Mouse (Mus musculus): ENCODE results near the gene Rpl27a. TPM values are rescaled to one million over a fixed set of nuclear protein-coding genes. Genes with fewer than 3 reads are reported as not detected.
A peak's percentile ranks its signal among the peaks of the same experiment; 100 is the strongest.

The Rpl27a gene
- 73.6 and 75.9 TPM in 2 replicates for polyA plus RNA-seq (2015; fragmentation: Nextera tagmentation; extraction: Ambion mirVana)

- Histone ChIP-seq H3K27me3 (ENCODE audit: control insufficient read depth, insufficient read depth, low read depth, low read length) (no peaks in the 10 kb centered on the region), H3K9ac (ENCODE audit: low read depth, low read length) (peak within 1 kb of the TSS; percentile 99), H3K27ac (ENCODE audit: low read length) (peak within 1 kb of the TSS; percentile 95), H3K4me3 (ENCODE audit: low read depth, low read length) (peak within 1 kb of the TSS; percentile 87), H3K4me2 (ENCODE audit: low read length) (peak within 1 kb of the TSS; percentile 94), H3K9me3 (replicated peaks; ENCODE audit: control insufficient read depth, low read length, poor library complexity, severe bottlenecking) (no peaks in the 10 kb centered on the region), H3K4me1 (ENCODE audit: control insufficient read depth, insufficient read depth, low read length) (peaks cover 22% of the 10 kb centered on the region), H3K36me3 (ENCODE audit: control insufficient read depth, insufficient read depth, low read length) (peaks cover 15% of the 10 kb centered on the region)
- under 1% methylated on average over 64 of the region's 72 CpGs for WGBS
- peak; percentile 96 for ATAC-seq
These were observed at the start of gene Rpl27a for GRCm38 (mm10) chr7:109518838-109519696. TSS of gene Rpl27a (plus strand) at chr7:109519147.

GRCm38 (mm10) chr7:109470700-109471099 lies 48.2 kb upstream of the Rpl27a start:
- Histone ChIP-seq H3K4me2 (ENCODE audit: low read length) (no peak overlapping the region), H3K36me3 (ENCODE audit: control insufficient read depth, insufficient read depth, low read length) (no peaks in the 10 kb centered on the region; the same call in 1 of the 2 replicates), H3K4me1 (ENCODE audit: control insufficient read depth, insufficient read depth, low read length) (peaks cover 4% of the 10 kb centered on the region), H3K4me3 (ENCODE audit: low read depth, low read length) (no peak overlapping the region), H3K27me3 (ENCODE audit: control insufficient read depth, insufficient read depth, low read depth, low read length) (no peaks in the 10 kb centered on the region), H3K9ac (ENCODE audit: low read depth, low read length) (no peak overlapping the region), H3K27ac (ENCODE audit: low read length) (no peak overlapping the region), H3K9me3 (replicated peaks; ENCODE audit: control insufficient read depth, low read length, poor library complexity, severe bottlenecking) (no peaks in the 10 kb centered on the region)
- WGBS, result 74% methylated on average over 4 of the region's 4 CpGs
- no peak for ATAC-seq

- ATAC-seq, result no peak
- Histone ChIP-seq H3K9ac (ENCODE audit: low read depth, low read length) (no peak overlapping the region), H3K4me3 (ENCODE audit: low read depth, low read length) (no peak overlapping the region), H3K27ac (ENCODE audit: low read length) (no peak overlapping the region), H3K9me3 (replicated peaks; ENCODE audit: control insufficient read depth, low read length, poor library complexity, severe bottlenecking) (no peaks in the 10 kb centered on the region), H3K4me1 (ENCODE audit: control insufficient read depth, insufficient read depth, low read length) (no peaks in the 10 kb centered on the region), H3K36me3 (ENCODE audit: control insufficient read depth, insufficient read depth, low read length) (no peaks in the 10 kb centered on the region; the same call in 1 of the 2 replicates), H3K4me2 (ENCODE audit: low read length) (no peak overlapping the region), H3K27me3 (ENCODE audit: control insufficient read depth, insufficient read depth, low read depth, low read length) (no peaks in the 10 kb centered on the region)
- WGBS, result 95% methylated on average over 3 of the region's 3 CpGs
These were observed 41.0 kb upstream of the Rpl27a start for GRCm38 (mm10) chr7:109477926-109478325.

GRCm38 (mm10) chr7:109480765-109481197 lies 38.2 kb upstream of the Rpl27a start:
- H3K4me3 ChIP-seq (ENCODE audit: low read depth, low read length), result no peak overlapping the region
- no peak for ATAC-seq
- no peaks in the 10 kb centered on the region for H3K9me3 ChIP-seq (replicated peaks; ENCODE audit: control insufficient read depth, low read length, poor library complexity, severe bottlenecking)
- no peak overlapping the region for H3K27ac ChIP-seq (ENCODE audit: low read length)
- WGBS, result 20% methylated on average over 7 of the region's 7 CpGs
- no peaks in the 10 kb centered on the region for H3K36me3 ChIP-seq (ENCODE audit: control insufficient read depth, insufficient read depth, low read length)
- no peaks in the 10 kb centered on the region for H3K27me3 ChIP-seq (ENCODE audit: control insufficient read depth, insufficient read depth, low read depth, low read length)
- H3K4me1 ChIP-seq (ENCODE audit: control insufficient read depth, insufficient read depth, low read length), result no peaks in the 10 kb centered on the region
- H3K4me2 ChIP-seq (ENCODE audit: low read length), result peak overlapping the region; percentile 18; the same call in 1 of the 2 replicates
- H3K9ac ChIP-seq (ENCODE audit: low read depth, low read length), result no peak overlapping the region

GRCm38 (mm10) chr7:109484221-109484620 lies 34.7 kb upstream of the Rpl27a start:
- WGBS, result 63% methylated on average over 5 of the region's 5 CpGs
- H3K9ac ChIP-seq (ENCODE audit: low read depth, low read length), result no peak overlapping the region
- no peaks in the 10 kb centered on the region for H3K27me3 ChIP-seq (ENCODE audit: control insufficient read depth, insufficient read depth, low read depth, low read length)
- H3K4me2 ChIP-seq (ENCODE audit: low read length), result no peak overlapping the region
- no peaks in the 10 kb centered on the region for H3K4me1 ChIP-seq (ENCODE audit: control insufficient read depth, insufficient read depth, low read length)
- H3K36me3 ChIP-seq (ENCODE audit: control insufficient read depth, insufficient read depth, low read length), result no peaks in the 10 kb centered on the region
- ATAC-seq, result no peak
- H3K9me3 ChIP-seq (replicated peaks; ENCODE audit: control insufficient read depth, low read length, poor library complexity, severe bottlenecking), result no peaks in the 10 kb centered on the region
- H3K4me3 ChIP-seq (ENCODE audit: low read depth, low read length), result no peak overlapping the region
- no peak overlapping the region for H3K27ac ChIP-seq (ENCODE audit: low read length)

GRCm38 (mm10) chr7:109492616-109493318 lies 26.2 kb upstream of the Rpl27a start:
- Histone ChIP-seq H3K4me3 (ENCODE audit: low read depth, low read length) (peak overlapping the region; percentile 46), H3K9me3 (replicated peaks; ENCODE audit: control insufficient read depth, low read length, poor library complexity, severe bottlenecking) (no peaks in the 10 kb centered on the region), H3K9ac (ENCODE audit: low read depth, low read length) (peak overlapping the region; percentile 70), H3K27ac (ENCODE audit: low read length) (peak overlapping the region; percentile 81), H3K4me2 (ENCODE audit: low read length) (peak overlapping the region; percentile 65), H3K27me3 (ENCODE audit: control insufficient read depth, insufficient read depth, low read depth, low read length) (no peaks in the 10 kb centered on the region; the same call in 1 of the 2 replicates), H3K36me3 (ENCODE audit: control insufficient read depth, insufficient read depth, low read length) (no peaks in the 10 kb centered on the region), H3K4me1 (ENCODE audit: control insufficient read depth, insufficient read depth, low read length) (peaks cover 23% of the 10 kb centered on the region)
- peak; percentile 68 for ATAC-seq
- WGBS, result 58% methylated on average over 18 of the region's 18 CpGs

GRCm38 (mm10) chr7:109493319-109494316 lies 25.3 kb upstream of the Rpl27a start:
- Histone ChIP-seq H3K27ac (ENCODE audit: low read length) (peak overlapping the region; percentile 81), H3K9ac (ENCODE audit: low read depth, low read length) (peak overlapping the region; percentile 70), H3K9me3 (replicated peaks; ENCODE audit: control insufficient read depth, low read length, poor library complexity, severe bottlenecking) (no peaks in the 10 kb centered on the region), H3K4me2 (ENCODE audit: low read length) (peak overlapping the region; percentile 65), H3K27me3 (ENCODE audit: control insufficient read depth, insufficient read depth, low read depth, low read length) (no peaks in the 10 kb centered on the region; the same call in 1 of the 2 replicates), H3K4me1 (ENCODE audit: control insufficient read depth, insufficient read depth, low read length) (peaks cover 23% of the 10 kb centered on the region), H3K4me3 (ENCODE audit: low read depth, low read length) (peak overlapping the region; percentile 46), H3K36me3 (ENCODE audit: control insufficient read depth, insufficient read depth, low read length) (no peaks in the 10 kb centered on the region)
- ATAC-seq, result peak; percentile 87
- 6% methylated on average over 21 of the region's 21 CpGs for WGBS

GRCm38 (mm10) chr7:109497507-109497906 lies 21.4 kb upstream of the Rpl27a start:
- H3K4me1 ChIP-seq (ENCODE audit: control insufficient read depth, insufficient read depth, low read length), result peaks cover 21% of the 10 kb centered on the region
- H3K9ac ChIP-seq (ENCODE audit: low read depth, low read length), result no peak overlapping the region
- 49% methylated on average over 4 of the region's 4 CpGs for WGBS
- no peaks in the 10 kb centered on the region for H3K9me3 ChIP-seq (replicated peaks; ENCODE audit: control insufficient read depth, low read length, poor library complexity, severe bottlenecking)
- H3K4me2 ChIP-seq (ENCODE audit: low read length), result no peak overlapping the region
- no peaks in the 10 kb centered on the region for H3K27me3 ChIP-seq (ENCODE audit: control insufficient read depth, insufficient read depth, low read depth, low read length)
- no peak for ATAC-seq
- no peak overlapping the region for H3K4me3 ChIP-seq (ENCODE audit: low read depth, low read length)
- no peak overlapping the region for H3K27ac ChIP-seq (ENCODE audit: low read length)
- H3K36me3 ChIP-seq (ENCODE audit: control insufficient read depth, insufficient read depth, low read length), result no peaks in the 10 kb centered on the region
